Mouse (Mus musculus) CH12.LX (cell line): Measurements from ENCODE around the gene P4hb. TPM values are rescaled to one million over a fixed set of nuclear protein-coding genes. Genes with fewer than 3 reads are reported as not detected.

Source experiments
- DNase-seq: peaks from one replicate; pipeline ENCODE4 v3.0.0-alpha.2; 2013; ENCODE audit errors: extremely low read depth
- H3K27ac ChIP-seq: 2 replicates; pipeline ENCODE4 v1.5.1; 2012; ENCODE audit warnings: low read depth, mild to moderate bottlenecking, control low read depth, moderate library complexity; ENCODE audit not compliant: insufficient read depth
- H3K27me3 ChIP-seq: replicated peaks from 2 replicates; pipeline ENCODE3; 2012; ENCODE audit warnings: inconsistent platforms
- H3K36me3 ChIP-seq, 2 experiments: replicated peaks in 1 of 2; 2 replicates each; pipeline versions ENCODE3 to v1.6.1; 2012; ENCODE audit warnings: inconsistent platforms in 1 of 2, low read length in 1 of 2, mild to moderate bottlenecking in 1 of 2, mixed read lengths in 1 of 2, moderate library complexity in 1 of 2; ENCODE audit not compliant: control insufficient read depth in 1 of 2, insufficient read depth in 1 of 2
- H3K4me1 ChIP-seq, 2 experiments: 2 replicates each; pipeline ENCODE4 v1.6.1; 2012; ENCODE audit warnings: inconsistent platforms in 1 of 2, moderate library complexity in 1 of 2; ENCODE audit not compliant: insufficient read depth in 2 of 2, control insufficient read depth in 1 of 2
- H3K4me2 ChIP-seq: 2 replicates; pipeline ENCODE4 v1.6.1; 2012; ENCODE audit warnings: low read depth, mild to moderate bottlenecking, control low read depth; ENCODE audit not compliant: poor library complexity, insufficient read depth, severe bottlenecking
- H3K4me3 ChIP-seq, 3 experiments: fragments of 150-350 bp in 1 of 3; sonication (generic) in 1 of 3; replicated peaks in 1 of 3; 2 replicates each; pipeline versions ENCODE3 to v1.5.1; 2011 to 2012; ENCODE audit warnings: low read depth in 2 of 3, low read length in 2 of 3, mild to moderate bottlenecking in 2 of 3, moderate library complexity in 2 of 3, control low read depth in 1 of 3, improper control_type of control experiment in 1 of 3, inconsistent platforms in 1 of 3, mixed read lengths in 1 of 3; ENCODE audit not compliant: poor library complexity in 1 of 3
- H3K79me2 ChIP-seq: replicated peaks from 2 replicates; pipeline ENCODE4 v1.6.1; 2012; ENCODE audit warnings: mild to moderate bottlenecking, moderate library complexity; ENCODE audit not compliant: control insufficient read depth, poor library complexity, insufficient read depth, severe bottlenecking; ENCODE audit errors: extremely low read depth
- H3K9ac ChIP-seq: 2 replicates; pipeline ENCODE4 v1.6.1; 2012; ENCODE audit warnings: low read depth, mild to moderate bottlenecking, control low read depth, moderate library complexity; ENCODE audit not compliant: insufficient read depth
- H3K9me3 ChIP-seq: replicated peaks from 2 replicates; pipeline ENCODE3; 2012; ENCODE audit warnings: low read length, inconsistent platforms, mixed read lengths
- BHLHE40 ChIP-seq: IDR thresholded peaks from 2 replicates; pipeline ENCODE4 v1.6.1; 2011; ENCODE audit warnings: mild to moderate bottlenecking, low read depth, low read length, improper control_type of control experiment
- CHD1 ChIP-seq: IDR thresholded peaks from 2 replicates; pipeline ENCODE4 v1.6.1; 2012; ENCODE audit warnings: low read depth, low read length, improper control_type of control experiment, inconsistent platforms
- CHD2 ChIP-seq: IDR thresholded peaks from 2 replicates; pipeline ENCODE4 v1.6.1; 2011; ENCODE audit warnings: low read length, improper control_type of control experiment
- CTCF ChIP-seq, 2 experiments: IDR thresholded peaks in 1 of 2; conservative IDR thresholded peaks in 1 of 2; 2 replicates each; pipeline ENCODE4 v1.5.1; 2011 to 2012; ENCODE audit warnings: low read depth in 2 of 2, low read length in 2 of 2, improper control_type of control experiment in 1 of 2, inconsistent platforms in 1 of 2, mild to moderate bottlenecking in 1 of 2, moderate library complexity in 1 of 2
- E2F4 ChIP-seq: IDR thresholded peaks from 2 replicates; pipeline ENCODE4 v1.6.1; 2011; ENCODE audit warnings: low read depth, low read length, improper control_type of control experiment; ENCODE audit not compliant: insufficient replicate concordance
- ELF1 ChIP-seq: IDR thresholded peaks from 2 replicates; pipeline ENCODE4 v1.6.1; 2014; ENCODE audit warnings: low read depth, mild to moderate bottlenecking, inconsistent platforms, low read length, improper control_type of control experiment
- EP300 ChIP-seq: IDR thresholded peaks from 2 replicates; pipeline ENCODE4 v1.6.1; 2011; ENCODE audit warnings: low read length, improper control_type of control experiment
- ETS1 ChIP-seq: conservative IDR thresholded peaks from 2 replicates; pipeline ENCODE4 v1.6.1; 2012; ENCODE audit warnings: low read depth, mild to moderate bottlenecking, inconsistent platforms, low read length, improper control_type of control experiment, moderate library complexity
- GABPA ChIP-seq: IDR thresholded peaks from 2 replicates; pipeline ENCODE4 v1.6.1; 2012; ENCODE audit warnings: low read depth, low read length, improper control_type of control experiment, inconsistent platforms; ENCODE audit not compliant: insufficient replicate concordance
- HCFC1 ChIP-seq: IDR thresholded peaks from 2 replicates; pipeline ENCODE4 v1.6.1; 2012; ENCODE audit warnings: low read depth, mild to moderate bottlenecking, inconsistent platforms, low read length, improper control_type of control experiment
- IRF4 ChIP-seq: IDR thresholded peaks from 2 replicates; pipeline ENCODE4 v1.6.1; 2014; ENCODE audit warnings: low read depth, mild to moderate bottlenecking, inconsistent platforms, low read length, improper control_type of control experiment
- JUN ChIP-seq: IDR thresholded peaks from 2 replicates; pipeline ENCODE4 v1.6.1; 2011; ENCODE audit warnings: low read depth, mild to moderate bottlenecking, low read length, improper control_type of control experiment, moderate library complexity; ENCODE audit not compliant: insufficient read depth
- JUND ChIP-seq: conservative IDR thresholded peaks from 2 replicates; pipeline ENCODE4 v1.6.1; 2011; ENCODE audit warnings: low read depth, low read length, improper control_type of control experiment
- KAT2A ChIP-seq: IDR thresholded peaks from 2 replicates; pipeline ENCODE4 v1.6.1; 2012; ENCODE audit warnings: low read length, improper control_type of control experiment, inconsistent platforms; ENCODE audit not compliant: insufficient replicate concordance
- MAFK ChIP-seq: IDR thresholded peaks from 2 replicates; pipeline ENCODE4 v1.6.1; 2011; ENCODE audit warnings: low read length, improper control_type of control experiment; ENCODE audit not compliant: insufficient replicate concordance
- MAX ChIP-seq: IDR thresholded peaks from 2 replicates; pipeline ENCODE4 v1.6.1; 2011; ENCODE audit warnings: low read length, improper control_type of control experiment
- MAZ ChIP-seq: IDR thresholded peaks from 2 replicates; pipeline ENCODE4 v1.6.1; 2012; ENCODE audit warnings: low read depth, mild to moderate bottlenecking, inconsistent platforms, low read length, improper control_type of control experiment, moderate library complexity
- MEF2A ChIP-seq: IDR thresholded peaks from 2 replicates; pipeline ENCODE4 v1.6.1; 2014; ENCODE audit warnings: low read depth, mild to moderate bottlenecking, inconsistent platforms, low read length, improper control_type of control experiment, borderline replicate concordance
- MXI1 ChIP-seq: IDR thresholded peaks from 2 replicates; pipeline ENCODE4 v1.6.1; 2011; ENCODE audit warnings: mild to moderate bottlenecking, low read depth, low read length, improper control_type of control experiment
- MYC ChIP-seq: IDR thresholded peaks from 2 replicates; pipeline ENCODE4 v1.6.1; 2011; ENCODE audit warnings: low read depth, mild to moderate bottlenecking, improper control_type of control experiment, low read length
- NELFE ChIP-seq: IDR thresholded peaks from 2 replicates; pipeline ENCODE4 v1.6.1; 2011; ENCODE audit warnings: low read depth, low read length, improper control_type of control experiment
- NRF1 ChIP-seq: IDR thresholded peaks from 2 replicates; pipeline ENCODE4 v1.6.1; 2014; ENCODE audit warnings: low read depth, mild to moderate bottlenecking, inconsistent platforms, low read length, improper control_type of control experiment, moderate library complexity
- PAX5 ChIP-seq: IDR thresholded peaks from 2 replicates; pipeline ENCODE4 v1.6.1; 2012; ENCODE audit warnings: low read length, inconsistent platforms, mixed read lengths
- POLR2A ChIP-seq: IDR thresholded peaks from 2 replicates; pipeline ENCODE4 v1.6.1; 2011; ENCODE audit warnings: low read depth, mild to moderate bottlenecking, improper control_type of control experiment, low read length
- POLR2AphosphoS2 ChIP-seq: IDR thresholded peaks from 2 replicates; pipeline ENCODE4 v1.6.1; 2011; ENCODE audit warnings: low read depth, low read length, improper control_type of control experiment
- RAD21 ChIP-seq: IDR thresholded peaks from 2 replicates; pipeline ENCODE4 v1.6.1; 2011; ENCODE audit warnings: low read depth, mild to moderate bottlenecking, low read length, improper control_type of control experiment, moderate library complexity
- RCOR1 ChIP-seq: conservative IDR thresholded peaks from 2 replicates; pipeline ENCODE4 v1.6.1; 2012; ENCODE audit warnings: low read depth, mild to moderate bottlenecking, inconsistent platforms, low read length, improper control_type of control experiment
- SIN3A ChIP-seq: IDR thresholded peaks from 2 replicates; pipeline ENCODE4 v1.6.1; 2012; ENCODE audit warnings: low read length, improper control_type of control experiment, inconsistent platforms
- SMC3 ChIP-seq: IDR thresholded peaks from 2 replicates; pipeline ENCODE4 v1.6.1; 2011; ENCODE audit warnings: low read depth, low read length, improper control_type of control experiment
- TBP ChIP-seq: conservative IDR thresholded peaks from 2 replicates; pipeline ENCODE4 v1.6.1; 2011; ENCODE audit warnings: low read depth, low read length, improper control_type of control experiment
- TCF12 ChIP-seq: IDR thresholded peaks from 2 replicates; pipeline ENCODE4 v1.6.1; 2014; ENCODE audit warnings: low read depth, mild to moderate bottlenecking, inconsistent platforms, low read length, improper control_type of control experiment
- UBTF ChIP-seq: IDR thresholded peaks from 2 replicates; pipeline ENCODE4 v1.6.1; 2012; ENCODE audit warnings: low read depth, mild to moderate bottlenecking, inconsistent platforms, low read length, improper control_type of control experiment, moderate library complexity
- USF1 ChIP-seq: IDR thresholded peaks from 2 replicates; pipeline ENCODE4 v1.6.1; 2014; ENCODE audit warnings: low read depth, mild to moderate bottlenecking, inconsistent platforms, low read length, improper control_type of control experiment
- USF2 ChIP-seq: conservative IDR thresholded peaks from 2 replicates; pipeline ENCODE4 v1.6.1; 2011; ENCODE audit warnings: low read depth, low read length, improper control_type of control experiment
- ZC3H11A ChIP-seq: IDR thresholded peaks from 2 replicates; pipeline ENCODE4 v1.6.1; 2012; ENCODE audit warnings: low read depth, mild to moderate bottlenecking, inconsistent platforms, low read length, improper control_type of control experiment
- ZKSCAN1 ChIP-seq: IDR thresholded peaks from 2 replicates; pipeline ENCODE4 v1.6.1; 2012; ENCODE audit warnings: low read depth, inconsistent platforms, low read length, improper control_type of control experiment, borderline replicate concordance
- ZMIZ1 ChIP-seq: IDR thresholded peaks from 2 replicates; pipeline ENCODE4 v1.6.1; 2012; ENCODE audit warnings: low read depth, mild to moderate bottlenecking, inconsistent platforms, low read length, improper control_type of control experiment
- ZNF384 ChIP-seq: IDR thresholded peaks from 2 replicates; pipeline ENCODE4 v1.6.1; 2012; ENCODE audit warnings: low read depth, low read length, improper control_type of control experiment, inconsistent platforms
- dilution Hi-C: fragments of 300-500 bp; cut with MboI; formaldehyde crosslinking; loops from 2 replicates; pipeline ENCODE4 v1.14.3; 2020; ENCODE audit warnings: low sequenced_read_pairs; ENCODE audit not compliant: extremely low pct_unique_long_range_greater_than_20kb, extremely low pct_ligation_motif_present
- in situ Hi-C: fragments of 300-500 bp; cut with MboI; formaldehyde crosslinking; loops from 3 replicates; pipeline ENCODE4 v1.14.3; 2019; ENCODE audit warnings: low sequenced_read_pairs, low pct_ligation_motif_present, low pct_unique_long_range_greater_than_20kb, mixed read lengths
- polyA plus RNA-seq: library from polyadenylated mRNA; unstranded; fragments of >175 nt; gene quantifications from 2 replicates; pipeline ENCODE4 v1.2.1, GENCODE M21; 2012; ENCODE audit warnings: low read depth; ENCODE audit not compliant: insufficient read length
- total RNA-seq, 2 experiments: library from RNA; depleted of rRNA; stranded (reverse); fragments of 300-350 nt in 1 of 2; fragments of >200 nt in 1 of 2; gene quantifications; 2 replicates each; pipeline ENCODE4 v1.2.3; 2012 to 2014

P4hb gene
- total and polyA plus RNA-seq, 3 experiments = 486 to 644 (median 531) TPM

GRCm38 (mm10) chr11:120582268-120582981 lies 9.4 kb upstream of the P4hb start:
- DNase-seq = peak; percentile 75
- H3K9ac ChIP-seq = peak overlapping the region; percentile 93
- peaks cover 11 to 40% of the 10 kb centered on the region in 2 experiments for H3K4me1 ChIP-seq
- peak overlapping the region; percentile 61 to 85 (median 77) for H3K4me3 ChIP-seq
- TF ChIP-seq ZKSCAN1 (no peak), ELF1 (no peak), NELFE (no peak), HCFC1 (no peak), MEF2A (no peak), RCOR1 (no peak), MAX (peak; percentile 86), ZNF384 (no peak), EP300 (0 out of 2 replicates have a peak, but pooled peaks have one; percentile 2), IRF4 (no peak), ZC3H11A (no peak), BHLHE40 (peak; percentile 67), MYC (peak; percentile 58; the same call in 1 of the 2 replicates), MAFK (no peak), SIN3A (no peak; the same call in 1 of the 2 replicates), USF2 (peak; percentile 82), USF1 (peak; percentile 69), TBP (0 out of 2 replicates have a peak, but pooled peaks have one; percentile 45), E2F4 (no peak), KAT2A (no peak), ETS1 (no peak), ZMIZ1 (no peak), NRF1 (no peak), CHD2 (no peak), TCF12 (peak; percentile 34; the same call in 1 of the 2 replicates), JUN (no peak), MXI1 (no peak), MAZ (no peak), UBTF (no peak), CHD1 (no peak), POLR2AphosphoS2 (0 out of 2 replicates have a peak, but pooled peaks have one; percentile 27), CTCF (conservative IDR thresholded peaks at IDR 0.05 in 1 of 2, IDR thresholded peaks at IDR 0.05 in 1 of 2; ENCODE audit: low read depth in 2 of 2, low read length in 2 of 2) (peak; percentile 65 to 81), SMC3 (peak; percentile 6; the same call in 1 of the 2 replicates), JUND (no peak), PAX5 (no peak), RAD21 (peak; percentile 44), GABPA (no peak), POLR2A (0 out of 2 replicates have a peak, but pooled peaks have one; percentile 5)
- no peaks in the 10 kb centered on the region for H3K27me3 ChIP-seq
- H3K4me2 ChIP-seq = peak overlapping the region; percentile 74
- H3K9me3 ChIP-seq = peaks cover 4% of the 10 kb centered on the region
- in situ Hi-C loops = no loop called here
- peak overlapping the region; percentile 89 for H3K27ac ChIP-seq
- dilution Hi-C loops = no loop called here
- H3K79me2 ChIP-seq = peaks cover 27% of the 10 kb centered on the region
- H3K36me3 ChIP-seq = peaks cover 50 to 64% of the 10 kb centered on the region in 2 experiments
